Mouse (Mus musculus) left cerebral cortex, adult 11 months (tissue): ENCODE results near the gene Slc41a3.

Source experiments
- DNase-seq: peaks from one replicate; pipeline ENCODE4 v3.0.0; 2022; ENCODE audit warnings: low spot score

Gene Slc41a3

GRCm38 (mm10) chr6:90598197-90598596 lies 6.3 kb upstream of the Slc41a3 start:
- no peak for DNase-seq

- no peak for DNase-seq
These were observed 4.2 kb upstream of the Slc41a3 start for GRCm38 (mm10) chr6:90600351-90600750.

- DNase-seq, result no peak
These were observed 2.8 kb upstream of the Slc41a3 start for GRCm38 (mm10) chr6:90601736-90602135.

- DNase-seq, result no peak
These were observed 2.2 kb upstream of the Slc41a3 start for GRCm38 (mm10) chr6:90602304-90602703.

GRCm38 (mm10) chr6:90603126-90603525 lies 1.4 kb upstream of the Slc41a3 start:
- DNase-seq, result no peak

- no peak for DNase-seq
These were observed 395 bp upstream of the Slc41a3 start for GRCm38 (mm10) chr6:90604130-90604529.

GRCm38 (mm10) chr6:90605298-90605665 lies 757 bp downstream of the Slc41a3 start:
- no peak for DNase-seq

- no peak for DNase-seq
These were observed 2.0 kb downstream of the Slc41a3 start for GRCm38 (mm10) chr6:90606538-90606937.

- no peak for DNase-seq
These were observed 2.7 kb downstream of the Slc41a3 start for GRCm38 (mm10) chr6:90607196-90607595.

GRCm38 (mm10) chr6:90608186-90608585 lies 3.7 kb downstream of the Slc41a3 start:
- no peak for DNase-seq

GRCm38 (mm10) chr6:90610248-90610647 lies 5.7 kb downstream of the Slc41a3 start:
- DNase-seq, result no peak

- no peak for DNase-seq
These were observed 8.8 kb downstream of the Slc41a3 start for GRCm38 (mm10) chr6:90613277-90613676.

GRCm38 (mm10) chr6:90615362-90615761 lies 10.8 kb downstream of the Slc41a3 start:
- DNase-seq, result no peak

- no peak for DNase-seq
These were observed 11.5 kb downstream of the Slc41a3 start for GRCm38 (mm10) chr6:90615991-90616390.

- no peak for DNase-seq
These were observed 12.0 kb downstream of the Slc41a3 start for GRCm38 (mm10) chr6:90616481-90616880.

- DNase-seq, result no peak
These were observed 13.7 kb downstream of the Slc41a3 start for GRCm38 (mm10) chr6:90618274-90618673.

- no peak for DNase-seq
These were observed 14.5 kb downstream of the Slc41a3 start for GRCm38 (mm10) chr6:90618821-90619636.

- no peak for DNase-seq
These were observed 15.4 kb downstream of the Slc41a3 start for GRCm38 (mm10) chr6:90619936-90620335.

GRCm38 (mm10) chr6:90620791-90621583 lies 16.5 kb downstream of the Slc41a3 start:
- DNase-seq, result no peak

GRCm38 (mm10) chr6:90621584-90621890 lies 17.0 kb downstream of the Slc41a3 start:
- DNase-seq, result no peak

GRCm38 (mm10) chr6:90622758-90623455 lies 18.4 kb downstream of the Slc41a3 start:
- no peak for DNase-seq

- no peak for DNase-seq
These were observed 18.9 kb downstream of the Slc41a3 start for GRCm38 (mm10) chr6:90623456-90623836.

GRCm38 (mm10) chr6:90624184-90624583 lies 19.7 kb downstream of the Slc41a3 start:
- no peak for DNase-seq
